8 mouse cellular contexts compared by ENCODE assay signal in the genomic region with DNA sequence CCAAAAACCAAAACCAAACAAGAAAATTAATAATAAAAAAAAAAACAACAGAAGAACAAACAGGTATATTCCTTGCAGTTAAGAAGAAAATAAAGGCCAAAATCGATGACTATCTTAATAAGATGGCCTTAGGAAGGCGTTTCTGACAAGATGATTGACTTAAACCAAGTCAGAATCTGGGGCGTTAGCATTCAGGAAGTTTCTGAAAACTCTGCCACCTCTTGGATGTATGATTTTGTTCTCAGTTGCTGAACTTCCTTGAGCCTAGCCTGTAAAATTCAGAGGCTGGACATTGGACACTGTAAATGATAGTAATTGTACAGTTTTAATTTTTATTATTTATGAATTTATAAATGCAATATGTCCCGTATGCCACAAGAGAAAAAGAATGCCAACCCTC. TPM values are rescaled to one million over a fixed set of nuclear protein-coding genes. Genes with fewer than 3 reads are reported as not detected.
DNase-seq lines count a peak whose midpoint lies in the region; ATAC-seq and TF ChIP-seq lines count a peak whose summit lies in the region.
"Had no signal": no experiment of that assay in that cellular context is flagged by ENCODE, and none has a peak within 500 bp of the region (broad histone marks: within the 10 kb centered on the region; RNA-seq: fewer than 3 reads in every experiment).

No protein-coding gene starts in this region.

- peak overlapping the region; percentile 99; the same call in 1 of the 2 replicates for H3K4me3 ChIP-seq in lung, embryonic 14.5 days (ENCODE audit: low read depth, low read length)
- peak overlapping the region; percentile 94 for H3K4me3 ChIP-seq in embryonic facial prominence, embryonic 15.5 days (replicated peaks)
- peak overlapping the region; percentile 100; the same call in 1 of the 2 replicates for H3K4me3 ChIP-seq in limb, embryonic 13.5 days
- H3K4me3 ChIP-seq in stomach, embryonic 14.5 days (ENCODE audit: low read depth, low read length), result no peak overlapping the region

- peak overlapping the region; percentile 93 for H3K4me2 ChIP-seq in lung, embryonic 14.5 days
- H3K4me2 ChIP-seq in embryonic facial prominence, embryonic 15.5 days (replicated peaks), result peak overlapping the region; percentile 78
- H3K4me2 ChIP-seq in limb, embryonic 13.5 days (replicated peaks), result peak overlapping the region; percentile 70
- H3K4me2 ChIP-seq in stomach, embryonic 14.5 days (replicated peaks; ENCODE audit: low read depth, low read length), result peak overlapping the region; percentile 60

- peaks cover 18% of the 10 kb centered on the region; the same call in 1 of the 2 replicates for H3K36me3 ChIP-seq in lung, embryonic 14.5 days (ENCODE audit: insufficient read depth)
- H3K36me3 ChIP-seq in embryonic facial prominence, embryonic 15.5 days, result peaks cover 8% of the 10 kb centered on the region; the same call in 1 of the 2 replicates
- peaks cover 15% of the 10 kb centered on the region for H3K36me3 ChIP-seq in limb, embryonic 13.5 days
- H3K36me3 ChIP-seq in stomach, embryonic 14.5 days (ENCODE audit: control insufficient read depth, insufficient read depth, low read length), result peaks cover 4% of the 10 kb centered on the region; the same call in 1 of the 2 replicates

- H3K9me3 ChIP-seq in lung, embryonic 14.5 days (ENCODE audit: low read depth, low read length), result no peaks in the 10 kb centered on the region
- H3K9me3 ChIP-seq in embryonic facial prominence, embryonic 15.5 days (replicated peaks), result no peaks in the 10 kb centered on the region
- no peaks in the 10 kb centered on the region for H3K9me3 ChIP-seq in limb, embryonic 13.5 days
- H3K9me3 ChIP-seq in stomach, embryonic 14.5 days (ENCODE audit: control insufficient read depth, low read depth, low read length), result no peaks in the 10 kb centered on the region

- no peaks in the 10 kb centered on the region for H3K27me3 ChIP-seq in lung, embryonic 14.5 days (ENCODE audit: insufficient read depth, low read length)
- H3K27me3 ChIP-seq in embryonic facial prominence, embryonic 15.5 days, result no peaks in the 10 kb centered on the region
- no peaks in the 10 kb centered on the region for H3K27me3 ChIP-seq in limb, embryonic 13.5 days
- no peaks in the 10 kb centered on the region for H3K27me3 ChIP-seq in stomach, embryonic 14.5 days (ENCODE audit: control insufficient read depth, insufficient read depth, low read length)

- WGBS in lung, embryonic 14.5 days, result 48% methylated on average over 4 of the region's 4 CpGs
- 37% methylated on average over 4 of the region's 4 CpGs for WGBS in embryonic facial prominence, embryonic 15.5 days
- WGBS in limb, embryonic 13.5 days, result 61% methylated on average over 4 of the region's 4 CpGs
- WGBS in stomach, embryonic 14.5 days, result 53% methylated on average over 4 of the region's 4 CpGs

- no peak overlapping the region for H3K27ac ChIP-seq in lung, embryonic 14.5 days (ENCODE audit: low read depth)
- no peak overlapping the region for H3K27ac ChIP-seq in embryonic facial prominence, embryonic 15.5 days (replicated peaks)
- no peak overlapping the region for H3K27ac ChIP-seq in limb, embryonic 13.5 days
- H3K27ac ChIP-seq in stomach, embryonic 14.5 days (ENCODE audit: low read length), result no peak overlapping the region

- no peak for ATAC-seq in lung, embryonic 14.5 days (ENCODE audit: insufficient read depth)
- no peak for ATAC-seq in embryonic facial prominence, embryonic 15.5 days (ENCODE audit: insufficient number of reproducible peaks, low FRiP score, low TSS enrichment, low read depth)
- no peak for ATAC-seq in limb, embryonic 13.5 days (ENCODE audit: low FRiP score, low read depth)
- no peak for ATAC-seq in stomach, embryonic 14.5 days (ENCODE audit: insufficient number of reproducible peaks, insufficient read depth, low FRiP score, low read depth)

- no peak overlapping the region for H3K9ac ChIP-seq in lung, embryonic 14.5 days
- no peak overlapping the region for H3K9ac ChIP-seq in embryonic facial prominence, embryonic 15.5 days
- no peak overlapping the region for H3K9ac ChIP-seq in limb, embryonic 13.5 days
- H3K9ac ChIP-seq in stomach, embryonic 14.5 days (replicated peaks; ENCODE audit: low read depth, low read length), result no peak overlapping the region

- peak; percentile 43 for DNase-seq in lung, embryonic 14.5 days
- DNase-seq in lung, postnatal 36 days, result no peak
- DNase-seq in right cerebral cortex, adult 18-20 months, result no peak
- DNase-seq in cerebellum, postnatal 4 days (ENCODE audit: low spot score in 2 of 2), result no peak
- DNase-seq: adrenal gland, postnatal 10 days had no signal

- no peak for TF ChIP-seq CTCF in lung, embryonic 14.5 days (IDR thresholded peaks at IDR 0.05; ENCODE audit: low read depth)

- H3K4me1 ChIP-seq in lung, embryonic 14.5 days (ENCODE audit: insufficient read depth), result peaks cover 12% of the 10 kb centered on the region; the same call in 1 of the 2 replicates
- peaks cover 15% of the 10 kb centered on the region for H3K4me1 ChIP-seq in embryonic facial prominence, embryonic 15.5 days
- peaks cover 20% of the 10 kb centered on the region for H3K4me1 ChIP-seq in limb, embryonic 13.5 days
- peaks cover 17% of the 10 kb centered on the region; the same call in 1 of the 2 replicates for H3K4me1 ChIP-seq in stomach, embryonic 14.5 days (ENCODE audit: control insufficient read depth, insufficient read depth, low read length)

RNA-seq across cellular contexts. Expression of gene Rbbp6, which starts 3.3 kb away (rescaled TPM):
- polyA plus RNA-seq in lung, embryonic 14.5 days (2014; fragmentation: Nextera tagmentation; extraction: Ambion mirVana), result 33.2 and 34.0 TPM in 2 replicates
- 27.5 and 29.2 TPM in 2 replicates for polyA plus RNA-seq in embryonic facial prominence, embryonic 15.5 days (2015; fragmentation: Nextera tagmentation; extraction: Ambion mirVana)
- 34.0 and 38.0 TPM in 2 replicates for polyA plus RNA-seq in limb, embryonic 13.5 days (2015; fragmentation: Nextera tagmentation; extraction: Ambion mirVana)
- polyA plus RNA-seq in stomach, embryonic 14.5 days (2014; fragmentation: Nextera tagmentation; extraction: Ambion mirVana), result 40.3 and 44.7 TPM in 2 replicates
